8 mouse cellular contexts compared by ENCODE assay signal in the genomic region with DNA sequence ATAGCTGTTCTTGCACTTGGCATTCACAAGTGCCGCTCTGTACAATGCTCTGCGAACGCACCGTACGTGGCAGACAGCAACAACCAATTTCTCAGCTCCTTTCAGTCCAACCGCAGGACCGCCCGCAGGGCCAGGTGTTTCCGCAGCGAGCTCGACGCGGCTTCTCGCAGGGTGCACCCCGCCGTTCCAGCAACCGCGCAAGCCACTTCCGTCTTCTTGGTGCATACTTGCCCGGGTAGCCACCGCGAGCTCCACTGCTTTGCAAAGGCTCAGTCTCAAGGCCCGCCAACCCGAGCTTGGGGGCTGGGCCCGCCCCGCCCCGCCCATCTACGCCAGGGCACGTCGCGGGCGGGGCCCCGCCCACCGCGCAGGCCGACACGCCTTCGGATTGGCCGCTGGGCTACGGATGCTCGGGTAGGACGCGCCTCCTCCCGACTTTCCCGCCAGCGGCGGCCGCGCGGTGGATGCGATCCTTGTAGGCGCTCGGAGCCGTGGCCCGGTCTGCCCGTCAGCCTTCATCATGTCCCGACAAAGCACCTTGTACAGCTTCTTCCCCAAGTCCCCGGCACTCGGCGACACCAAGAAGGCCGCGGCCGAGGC. TPM values are rescaled to one million over a fixed set of nuclear protein-coding genes. Genes with fewer than 3 reads are reported as not detected.
DNase-seq lines count a peak whose midpoint lies in the region; ATAC-seq and TF ChIP-seq lines count a peak whose summit lies in the region.

A gene (plus strand): TSS at position 434 of the 600 bp plus-strand sequence.

- peaks cover 22% of the 10 kb centered on the region for H3K36me3 ChIP-seq in G1E (replicated peaks)
- H3K36me3 ChIP-seq in forebrain, postnatal 0 days (ENCODE audit: insufficient read depth), result peaks cover 7% of the 10 kb centered on the region
- peaks cover 5% of the 10 kb centered on the region; the same call in 1 of the 2 replicates for H3K36me3 ChIP-seq in lung, embryonic 16.5 days (ENCODE audit: control insufficient read depth, insufficient read depth, low read length)

- no peaks in the 10 kb centered on the region for H3K27me3 ChIP-seq in G1E (ENCODE audit: insufficient read depth, low read length)
- H3K27me3 ChIP-seq in forebrain, postnatal 0 days (ENCODE audit: insufficient read depth, low read length), result no peaks in the 10 kb centered on the region
- no peaks in the 10 kb centered on the region for H3K27me3 ChIP-seq in lung, embryonic 16.5 days (ENCODE audit: control insufficient read depth, insufficient read depth, low read depth, low read length)

- WGBS in forebrain, postnatal 0 days, result 3% methylated on average over 62 of the region's 63 CpGs
- WGBS in lung, embryonic 16.5 days, result under 1% methylated on average over 57 of the region's 63 CpGs

- peak within 1 kb of the TSS; percentile 90 for H3K4me2 ChIP-seq in forebrain, postnatal 0 days (ENCODE audit: low read depth)
- peak within 1 kb of the TSS; percentile 71 for H3K4me2 ChIP-seq in lung, embryonic 16.5 days (ENCODE audit: low read depth, low read length)

- DNase-seq in G1E (ENCODE audit: low spot score), result peak; percentile 90
- peak; percentile 85 to 86 for DNase-seq in cerebellum, adult 18-20 months
- DNase-seq in forebrain, postnatal 0 days, result peak; percentile 97
- DNase-seq in layer of hippocampus, adult 9-10 months (ENCODE audit: low spot score), result peak; percentile 61
- DNase-seq in ovary, postnatal 10 days (ENCODE audit: low spot score), result peak; percentile 75
- peak; percentile 98 to 99 for DNase-seq in thymus, postnatal 10 days (ENCODE audit: low spot score in 2 of 2)

- H3K9me3 ChIP-seq in G1E (replicated peaks), result peaks cover 12% of the 10 kb centered on the region
- H3K9me3 ChIP-seq in forebrain, postnatal 0 days (ENCODE audit: low read length), result no peaks in the 10 kb centered on the region
- no peaks in the 10 kb centered on the region for H3K9me3 ChIP-seq in lung, embryonic 16.5 days (ENCODE audit: control insufficient read depth, low read length)

- H3K27ac ChIP-seq in forebrain, postnatal 0 days (ENCODE audit: low read depth, low read length), result peak within 1 kb of the TSS; percentile 85
- peak within 1 kb of the TSS; percentile 89 for H3K27ac ChIP-seq in lung, embryonic 16.5 days (ENCODE audit: low read length)

- ATAC-seq in G1E (ENCODE audit: extremely low read depth, insufficient number of reproducible peaks, low FRiP score, poor library complexity, severe bottlenecking), result peak; percentile 84
- ATAC-seq in forebrain, postnatal 0 days, result peak; percentile 99
- ATAC-seq in hematopoietic stem cell, adult 5-6 weeks (replicated peaks in 1 of 2; ENCODE audit: insufficient read depth in 1 of 2, low FRiP score in 2 of 2, low TSS enrichment in 1 of 2, low read depth in 1 of 2, poor library complexity in 2 of 2, severe bottlenecking in 2 of 2), result peak; percentile 94 to 96
- peak; percentile 99 for ATAC-seq in lung, embryonic 16.5 days (ENCODE audit: low read depth)

- no peak for TF ChIP-seq CTCF in G1E (IDR thresholded peaks at IDR 0.05; ENCODE audit: low read depth, low read length)
- TF ChIP-seq CTCF in forebrain, postnatal 0 days (IDR thresholded peaks at IDR 0.05; ENCODE audit: low read depth), result no peak

- peak within 1 kb of the TSS; percentile 83 for H3K9ac ChIP-seq in forebrain, postnatal 0 days
- H3K9ac ChIP-seq in lung, embryonic 16.5 days (ENCODE audit: low read length), result peak within 1 kb of the TSS; percentile 87

- H3K4me1 ChIP-seq in G1E (ENCODE audit: insufficient read depth, low read depth, low read length), result peaks cover 48% of the 10 kb centered on the region
- H3K4me1 ChIP-seq in forebrain, postnatal 0 days (ENCODE audit: insufficient read depth), result peaks cover 6% of the 10 kb centered on the region; the same call in 1 of the 2 replicates
- H3K4me1 ChIP-seq in lung, embryonic 16.5 days (replicated peaks; ENCODE audit: control insufficient read depth, insufficient read depth, low read length), result peaks cover 13% of the 10 kb centered on the region

- peak within 1 kb of the TSS; percentile 96 for H3K4me3 ChIP-seq in G1E (ENCODE audit: low read depth, low read length)
- H3K4me3 ChIP-seq in forebrain, postnatal 0 days (ENCODE audit: low read depth, low read length), result peak within 1 kb of the TSS; percentile 97
- peak within 1 kb of the TSS; percentile 73 for H3K4me3 ChIP-seq in lung, embryonic 16.5 days (ENCODE audit: low read length)

RNA-seq across cellular contexts. Expression of the gene that starts here (rescaled TPM):
- total RNA-seq in G1E (2014; fragmentation: Nextera tagmentation), result 82.3 and 85.9 TPM in 2 replicates
- total RNA-seq in G1E (2017), result 101 and 118 TPM in 2 replicates
- 27.0 and 27.7 TPM in 2 replicates for polyA plus RNA-seq in G1E (2012)
- 23.0 and 29.3 TPM in 2 replicates for total RNA-seq in forebrain, postnatal 0 days (2014; rRNA removed)
- polyA plus RNA-seq in forebrain, postnatal 0 days (2015; fragmentation: Nextera tagmentation; extraction: Ambion mirVana), result 15.4 and 18.4 TPM in 2 replicates
- total RNA-seq in hematopoietic stem cell, adult 5-6 weeks (2017), result 122 and 160 TPM in 2 replicates
- 43.2 and 44.8 TPM in 2 replicates for polyA plus RNA-seq in lung, embryonic 16.5 days (2015; fragmentation: Nextera tagmentation; extraction: Ambion mirVana)

Comparison
In these comparisons a context has a peak if more than half of its experiments do, and no peak if none do; other contexts are left out.
1. Peak in every context shown above with its lines: DNase-seq, ATAC-seq, H3K4me3 ChIP-seq and H3K27ac ChIP-seq.